Mouse (Mus musculus) stomach, embryonic 15.5 days (tissue): ENCODE measurements around the gene Col24a1. TPM values are rescaled to one million over a fixed set of nuclear protein-coding genes. Genes with fewer than 3 reads are reported as not detected.

ENCODE experiments used
- ATAC-seq: fragments of 200-750 bp; cut with Nextera tagmentation; 2 replicates; pipeline ENCODE4 v1.8.0; 2017; ENCODE audit warnings: low read depth, moderate number of reproducible peaks, moderate TSS enrichment; ENCODE audit not compliant: insufficient read depth, low FRiP score
- H3K27ac ChIP-seq: fragments of 300-500 bp; sonication (generic); 2 replicates; pipeline ENCODE4 v1.5.1; 2015; ENCODE audit warnings: mild to moderate bottlenecking, inconsistent platforms
- H3K27me3 ChIP-seq: fragments of 300-500 bp; sonication (generic); replicated peaks from 2 replicates; pipeline ENCODE4 v1.6.1; 2015; ENCODE audit warnings: inconsistent platforms
- H3K36me3 ChIP-seq: fragments of 300-500 bp; sonication (generic); 2 replicates; pipeline ENCODE4 v1.6.1; 2015; ENCODE audit warnings: inconsistent platforms
- H3K4me1 ChIP-seq: fragments of 300-500 bp; sonication (generic); 2 replicates; pipeline ENCODE4 v1.6.1; 2015; ENCODE audit warnings: inconsistent platforms
- H3K4me2 ChIP-seq: fragments of 300-500 bp; sonication (generic); 2 replicates; pipeline ENCODE4 v1.6.1; 2015; ENCODE audit warnings: mild to moderate bottlenecking, inconsistent platforms
- H3K4me3 ChIP-seq: fragments of 300-500 bp; sonication (generic); replicated peaks from 2 replicates; pipeline ENCODE4 v1.5.1; 2015; ENCODE audit warnings: inconsistent platforms
- H3K9ac ChIP-seq: fragments of 300-500 bp; sonication (generic); 2 replicates; pipeline ENCODE4 v1.6.1; 2015; ENCODE audit warnings: inconsistent platforms
- H3K9me3 ChIP-seq: fragments of 300-500 bp; sonication (generic); 2 replicates; pipeline ENCODE4 v1.6.1; 2016; ENCODE audit warnings: inconsistent platforms
- WGBS: fragments of 180-500 bp; shearing (Covaris S2); methylation state at CpG from one replicate; pipeline ENCODE4 v1.1.7; 2015; 5-methylcytosine and 5-hydroxymethylcytosine counted together
- polyA plus RNA-seq: library from polyadenylated mRNA; unstranded; fragments of >200 nt; fragmentation: Nextera tagmentation; extraction: Ambion mirVana; gene quantifications from 2 replicates; pipeline ENCODE4 v1.2.1, GENCODE M21; 2015

Col24a1 gene
- polyA plus RNA-seq, 1 experiment from 2014 or later: 2.1 TPM

DNA sequence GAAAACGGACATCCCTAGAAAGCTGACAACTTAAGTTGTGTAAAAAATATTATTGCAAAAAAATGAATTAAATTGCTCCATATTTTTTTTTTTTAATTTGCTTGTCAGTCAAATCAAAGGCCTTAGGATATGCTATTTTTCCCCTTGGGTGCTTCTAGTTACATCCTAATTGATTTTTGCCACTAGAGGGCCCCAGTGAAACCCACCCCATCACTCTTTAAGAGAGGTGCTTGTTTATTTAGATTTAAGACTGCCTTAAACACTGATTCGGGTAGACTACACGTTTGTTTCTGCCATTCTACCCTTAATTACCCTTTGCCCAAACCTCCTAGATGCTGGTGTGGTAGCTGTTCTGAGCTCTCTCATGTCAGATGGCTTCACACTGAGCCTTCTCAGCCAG, 73.0 kb downstream of the Col24a1 start:
- H3K9ac ChIP-seq: no peak overlapping the region
- H3K4me1 ChIP-seq: no peaks in the 10 kb centered on the region
- ATAC-seq: no peak
- 42% methylated on average over 3 of the region's 3 CpGs for WGBS
- H3K4me2 ChIP-seq: no peak overlapping the region
- H3K36me3 ChIP-seq: no peaks in the 10 kb centered on the region
- no peaks in the 10 kb centered on the region for H3K9me3 ChIP-seq
- no peaks in the 10 kb centered on the region for H3K27me3 ChIP-seq
- H3K4me3 ChIP-seq: no peak overlapping the region
- H3K27ac ChIP-seq: no peak overlapping the region

DNA sequence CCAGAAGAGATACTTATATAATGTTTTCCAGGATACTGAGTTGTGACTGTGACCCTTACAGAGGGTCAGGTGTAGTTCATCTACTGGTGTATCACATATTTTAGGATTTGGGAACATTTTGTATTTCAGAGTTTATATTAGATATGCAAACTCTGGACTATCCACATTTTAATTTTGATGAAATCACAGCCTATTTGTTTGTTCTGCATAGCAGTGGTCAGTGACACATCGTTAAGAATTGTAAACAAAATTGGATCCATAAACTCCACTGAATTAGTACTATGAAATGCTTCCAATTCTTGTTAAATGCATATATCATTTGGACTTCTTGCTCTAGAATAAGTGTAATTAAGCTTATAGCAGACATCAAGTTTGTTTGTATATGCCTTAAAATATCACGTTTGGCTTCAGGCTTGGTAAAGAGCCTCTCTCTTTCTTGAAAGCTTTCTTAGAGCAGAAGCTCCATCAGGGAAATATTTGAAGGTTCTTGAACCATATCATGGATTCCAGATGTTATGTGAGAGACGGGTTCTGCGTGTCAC, 75.0 kb downstream of the Col24a1 start:
- Histone ChIP-seq H3K4me2 (no peak overlapping the region), H3K9me3 (no peaks in the 10 kb centered on the region), H3K9ac (no peak overlapping the region), H3K27me3 (no peaks in the 10 kb centered on the region), H3K4me3 (no peak overlapping the region), H3K36me3 (no peaks in the 10 kb centered on the region), H3K27ac (no peak overlapping the region), H3K4me1 (no peaks in the 10 kb centered on the region)
- 66% methylated on average over 4 of the region's 4 CpGs for WGBS
- no peak for ATAC-seq

DNA sequence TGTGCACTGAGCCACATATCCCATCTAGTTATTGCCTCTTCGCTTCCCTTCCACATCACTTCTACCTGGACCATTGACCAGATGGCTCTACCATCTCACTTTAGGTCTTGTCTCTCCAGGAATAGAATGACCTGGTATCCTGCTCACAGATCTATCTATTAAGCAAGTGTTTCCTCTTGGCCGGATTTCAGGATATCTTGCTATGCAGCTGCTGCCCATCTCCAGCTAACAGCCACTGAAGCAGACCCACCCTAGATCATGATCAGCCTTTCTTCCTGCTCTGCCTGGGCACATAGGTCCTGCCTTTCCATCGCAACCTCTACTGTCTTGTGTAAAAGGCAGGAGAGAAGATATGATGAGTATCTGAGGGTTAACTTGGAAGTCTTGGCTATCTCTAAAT, 84.0 kb downstream of the Col24a1 start:
- H3K9ac ChIP-seq: no peak overlapping the region
- no peak overlapping the region for H3K27ac ChIP-seq
- no peaks in the 10 kb centered on the region for H3K4me1 ChIP-seq
- no peaks in the 10 kb centered on the region for H3K27me3 ChIP-seq
- WGBS: 92% methylated on average over 3 of the region's 3 CpGs
- H3K4me3 ChIP-seq: no peak overlapping the region
- no peaks in the 10 kb centered on the region for H3K36me3 ChIP-seq
- no peak overlapping the region for H3K4me2 ChIP-seq
- H3K9me3 ChIP-seq: no peaks in the 10 kb centered on the region
- ATAC-seq: no peak

DNA sequence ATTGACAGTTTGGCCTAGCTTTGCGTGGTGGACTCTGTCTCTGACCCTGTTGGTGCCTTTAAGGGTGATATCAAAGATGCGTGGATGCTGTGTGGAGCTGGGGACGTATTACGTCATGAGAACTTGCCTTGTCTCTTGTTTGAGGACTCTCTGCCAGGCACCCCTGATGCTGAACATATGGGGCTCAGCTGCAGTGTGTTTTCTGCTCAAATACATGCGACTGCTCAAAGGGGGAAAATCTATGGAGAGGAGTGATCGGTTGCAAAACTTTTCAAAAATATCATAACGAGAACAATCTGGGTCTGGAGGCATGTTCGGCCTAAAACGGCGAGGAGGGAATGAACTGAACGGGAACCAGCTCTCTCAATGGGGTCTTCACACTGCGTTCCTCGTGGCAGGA, 90.8 kb downstream of the Col24a1 start:
- Histone ChIP-seq H3K9ac (no peak overlapping the region), H3K9me3 (no peaks in the 10 kb centered on the region), H3K4me3 (no peak overlapping the region), H3K36me3 (no peaks in the 10 kb centered on the region), H3K4me1 (no peaks in the 10 kb centered on the region), H3K27ac (no peak overlapping the region; the same call in 1 of the 2 replicates), H3K4me2 (no peak overlapping the region), H3K27me3 (no peaks in the 10 kb centered on the region)
- 77% methylated on average over 13 of the region's 13 CpGs for WGBS
- ATAC-seq: no peak

DNA sequence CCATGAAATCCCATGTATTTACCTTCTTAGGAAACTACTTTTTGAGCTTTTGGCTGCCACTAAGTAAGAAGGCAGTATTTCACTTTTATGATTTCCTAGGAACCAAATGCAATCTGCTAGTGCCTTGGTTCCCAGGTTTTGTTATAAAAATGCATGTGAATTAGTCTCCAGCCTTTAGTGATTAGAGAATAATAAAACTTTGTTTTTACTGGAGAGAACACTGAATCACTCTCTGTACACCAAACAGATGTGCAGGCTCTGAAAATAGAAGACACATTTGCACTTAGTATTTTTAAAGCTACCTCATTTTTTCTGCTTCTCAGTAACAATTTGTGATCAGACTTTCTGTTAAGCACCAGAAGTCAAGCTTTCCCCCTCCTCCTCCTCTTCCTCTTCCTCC, 94.2 kb downstream of the Col24a1 start:
- H3K27me3 ChIP-seq: no peaks in the 10 kb centered on the region
- H3K4me2 ChIP-seq: no peak overlapping the region
- H3K4me3 ChIP-seq: no peak overlapping the region
- H3K9me3 ChIP-seq: no peaks in the 10 kb centered on the region
- no peak overlapping the region for H3K27ac ChIP-seq
- no peaks in the 10 kb centered on the region for H3K4me1 ChIP-seq
- no peak for ATAC-seq
- no peaks in the 10 kb centered on the region for H3K36me3 ChIP-seq
- no peak overlapping the region for H3K9ac ChIP-seq

DNA sequence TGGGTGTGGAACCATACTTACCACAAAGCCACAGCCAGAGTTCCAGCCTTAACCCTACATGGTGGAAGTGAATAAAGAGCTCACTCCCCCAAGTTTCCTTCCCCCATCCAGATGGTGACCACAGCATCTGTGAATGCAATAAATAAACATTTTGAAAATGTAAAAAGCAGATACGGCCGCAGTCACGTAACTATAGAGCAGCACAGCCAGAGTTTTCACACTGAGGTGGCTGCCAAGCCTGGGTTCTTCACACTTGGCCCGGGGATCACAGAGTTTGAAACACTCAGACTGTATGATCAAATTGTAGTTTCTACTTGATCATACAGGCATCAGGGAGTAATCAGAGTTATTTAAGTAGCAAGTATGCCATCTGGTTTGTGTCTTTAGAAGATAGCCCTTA, 98.4 kb downstream of the Col24a1 start:
- Histone ChIP-seq H3K27me3 (no peaks in the 10 kb centered on the region), H3K9ac (no peak overlapping the region), H3K4me3 (no peak overlapping the region), H3K9me3 (no peaks in the 10 kb centered on the region), H3K4me2 (no peak overlapping the region), H3K27ac (no peak overlapping the region), H3K4me1 (no peaks in the 10 kb centered on the region), H3K36me3 (no peaks in the 10 kb centered on the region)
- 68% methylated on average over 4 of the region's 4 CpGs for WGBS
- ATAC-seq: no peak

DNA sequence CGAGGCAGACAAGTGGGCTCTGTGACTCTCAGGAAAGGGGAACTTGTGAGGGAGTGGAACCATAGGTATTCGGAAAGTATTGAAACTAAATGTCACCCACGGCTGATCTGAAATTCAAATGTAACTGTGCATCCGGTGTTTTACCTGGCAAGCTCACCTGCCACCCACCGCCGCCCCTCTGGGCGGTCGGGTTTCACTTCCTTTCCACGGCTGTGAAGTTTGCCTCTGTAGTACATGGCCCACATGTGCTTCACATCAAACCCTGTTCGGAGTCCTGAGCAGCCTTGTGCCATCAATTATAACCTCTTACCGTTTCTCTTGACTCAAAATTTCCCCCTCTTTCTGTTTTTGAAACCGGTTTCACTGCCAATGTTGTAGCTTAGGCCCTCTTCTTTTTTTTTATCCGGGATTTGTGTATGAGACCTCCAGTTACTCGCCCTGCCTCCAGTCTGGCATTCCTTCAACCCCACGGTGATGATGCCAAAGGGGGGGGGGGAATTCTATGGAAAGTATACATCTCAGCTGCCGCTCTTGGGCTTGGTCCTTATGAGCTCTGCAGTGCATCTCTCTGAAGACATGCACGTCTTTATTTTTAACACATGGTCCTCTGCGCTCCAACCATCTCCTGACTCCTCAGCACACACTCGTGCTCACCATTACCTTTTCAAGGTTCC, 99.9 kb downstream of the Col24a1 start:
- Histone ChIP-seq H3K27ac (no peak overlapping the region), H3K36me3 (no peaks in the 10 kb centered on the region)

DNA sequence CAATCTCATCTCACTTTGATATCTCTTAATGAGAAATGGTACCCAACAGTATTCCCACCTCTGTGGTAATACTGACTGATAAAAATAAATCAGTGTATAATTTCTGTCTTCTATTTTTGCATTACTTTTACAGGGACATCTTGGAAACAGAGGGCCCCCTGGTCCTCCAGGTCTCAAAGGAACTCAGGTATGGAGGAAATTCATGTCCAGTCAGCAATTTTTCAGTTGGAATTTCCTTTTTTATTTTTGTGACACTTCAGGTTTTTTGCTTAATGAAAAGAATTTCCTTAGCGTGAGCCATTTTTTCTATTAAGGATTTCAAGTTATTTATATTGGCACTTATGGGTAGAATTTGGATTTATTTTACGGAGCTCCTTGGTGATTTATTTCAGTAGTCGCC, 106.9 kb downstream of the Col24a1 start:
- H3K9ac ChIP-seq: no peak overlapping the region
- H3K4me1 ChIP-seq: no peaks in the 10 kb centered on the region
- H3K27ac ChIP-seq: no peak overlapping the region
- H3K9me3 ChIP-seq: no peaks in the 10 kb centered on the region
- no peak for ATAC-seq
- H3K4me2 ChIP-seq: no peak overlapping the region
- WGBS: 88% methylated on average over 3 of the region's 3 CpGs
- no peaks in the 10 kb centered on the region for H3K36me3 ChIP-seq
- H3K27me3 ChIP-seq: no peaks in the 10 kb centered on the region
- no peak overlapping the region for H3K4me3 ChIP-seq

More for the DNA sequence above, 99.9 kb downstream of the Col24a1 start:
- ATAC-seq: no peak
- WGBS: 60% methylated on average over 19 of the region's 19 CpGs
- Histone ChIP-seq H3K4me2 (no peak overlapping the region), H3K27me3 (no peaks in the 10 kb centered on the region), H3K9me3 (no peaks in the 10 kb centered on the region), H3K4me3 (no peak overlapping the region), H3K9ac (no peak overlapping the region), H3K4me1 (no peaks in the 10 kb centered on the region)

DNA sequence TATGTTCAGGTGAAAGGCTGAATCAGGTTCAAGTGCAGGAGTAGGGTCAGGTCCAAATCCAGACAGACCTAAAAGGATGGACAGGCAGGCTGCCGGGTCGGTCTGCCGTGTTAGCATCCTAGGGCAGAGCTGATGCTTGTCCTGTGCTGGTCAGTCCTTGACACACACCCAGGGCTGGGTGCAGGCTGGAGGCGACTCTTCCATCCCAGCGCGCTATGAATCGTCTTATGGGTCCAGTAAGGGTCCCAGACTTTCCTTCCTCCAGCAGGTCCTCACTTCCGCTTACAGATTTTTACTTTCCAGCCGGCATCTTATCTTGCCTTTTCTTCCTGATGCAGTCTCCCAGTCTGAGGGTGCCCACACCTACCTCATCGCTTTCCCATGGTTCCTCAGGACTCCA, 110.0 kb downstream of the Col24a1 start:
- H3K4me1 ChIP-seq: no peaks in the 10 kb centered on the region
- no peak for ATAC-seq
- H3K9ac ChIP-seq: no peak overlapping the region
- no peaks in the 10 kb centered on the region for H3K9me3 ChIP-seq
- no peaks in the 10 kb centered on the region for H3K36me3 ChIP-seq
- no peak overlapping the region for H3K4me3 ChIP-seq
- H3K4me2 ChIP-seq: no peak overlapping the region
- H3K27me3 ChIP-seq: no peaks in the 10 kb centered on the region
- H3K27ac ChIP-seq: no peak overlapping the region
- 93% methylated on average over 10 of the region's 10 CpGs for WGBS

DNA sequence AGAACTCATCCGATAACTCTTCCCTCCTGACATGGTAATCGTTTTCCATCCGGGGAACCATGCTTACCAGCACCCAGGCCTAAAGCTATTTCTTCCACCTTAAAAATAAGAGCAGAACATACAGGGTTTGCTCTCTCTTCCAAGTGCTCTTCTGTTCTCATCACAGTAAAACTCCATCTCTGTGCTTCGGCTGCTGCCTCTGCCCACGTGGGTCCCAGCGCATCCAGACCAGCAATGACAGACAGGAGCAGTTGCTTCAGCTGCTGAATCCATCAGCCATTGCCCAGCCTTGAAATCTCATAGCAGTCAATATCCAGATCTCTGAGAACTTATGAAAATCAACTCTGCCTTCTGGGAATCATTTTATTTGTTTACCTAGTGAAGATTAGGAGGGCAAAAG, 110.7 kb downstream of the Col24a1 start:
- Histone ChIP-seq H3K9me3 (no peaks in the 10 kb centered on the region), H3K4me2 (no peak overlapping the region), H3K27ac (no peak overlapping the region), H3K4me1 (no peaks in the 10 kb centered on the region), H3K27me3 (no peaks in the 10 kb centered on the region), H3K9ac (no peak overlapping the region), H3K4me3 (no peak overlapping the region), H3K36me3 (no peaks in the 10 kb centered on the region)
- 85% methylated on average over 6 of the region's 6 CpGs for WGBS
- ATAC-seq: no peak

DNA sequence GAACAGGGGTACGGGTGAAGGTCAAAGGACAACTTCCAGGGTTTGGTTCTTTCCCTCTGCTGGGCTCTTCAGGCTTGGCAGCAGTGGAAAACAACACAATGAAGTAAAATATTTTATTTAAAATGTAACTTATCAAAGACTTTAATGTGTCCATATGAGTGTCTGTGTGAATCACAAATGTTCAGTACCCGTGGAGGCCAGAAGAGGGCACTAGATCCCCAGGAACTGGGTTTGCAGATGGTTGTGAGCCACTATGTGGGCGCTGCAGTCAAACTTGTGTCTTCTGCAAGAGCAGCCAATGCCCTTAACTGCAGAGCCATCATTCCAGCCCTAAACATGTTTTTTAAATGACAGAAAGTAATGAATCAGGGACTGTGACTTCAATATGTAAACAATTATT, 115.8 kb downstream of the Col24a1 start:
- Histone ChIP-seq H3K27ac (no peak overlapping the region), H3K4me3 (no peak overlapping the region), H3K4me1 (no peaks in the 10 kb centered on the region), H3K27me3 (no peaks in the 10 kb centered on the region), H3K36me3 (no peaks in the 10 kb centered on the region), H3K9ac (no peak overlapping the region), H3K4me2 (no peak overlapping the region), H3K9me3 (no peaks in the 10 kb centered on the region)
- WGBS: 67% methylated on average over 3 of the region's 3 CpGs
- no peak for ATAC-seq

DNA sequence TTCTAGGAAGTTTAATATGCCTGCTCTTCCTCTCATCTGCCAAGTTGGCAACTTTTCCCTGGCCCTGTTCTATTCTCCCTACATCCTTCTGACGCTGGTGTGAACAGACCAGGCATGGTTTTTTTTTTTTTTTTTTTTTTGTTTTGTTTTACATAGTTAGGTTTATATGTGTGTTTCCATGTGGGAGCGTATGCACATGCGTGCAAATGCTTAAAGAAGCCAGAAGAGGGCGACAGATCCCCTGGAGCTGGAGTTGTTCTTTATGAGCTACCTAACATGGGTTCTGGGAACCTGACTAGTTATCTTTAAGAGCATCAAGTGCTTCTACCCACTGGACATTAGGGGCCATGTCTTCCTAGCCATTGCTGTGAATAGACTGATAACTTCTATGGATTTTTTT, 119.9 kb downstream of the Col24a1 start:
- Histone ChIP-seq H3K36me3 (no peaks in the 10 kb centered on the region), H3K4me1 (no peaks in the 10 kb centered on the region), H3K9ac (no peak overlapping the region), H3K4me2 (no peak overlapping the region), H3K27me3 (no peaks in the 10 kb centered on the region), H3K9me3 (no peaks in the 10 kb centered on the region), H3K4me3 (no peak overlapping the region), H3K27ac (no peak overlapping the region)
- WGBS: 44% methylated on average over 4 of the region's 4 CpGs
- ATAC-seq: no peak

DNA sequence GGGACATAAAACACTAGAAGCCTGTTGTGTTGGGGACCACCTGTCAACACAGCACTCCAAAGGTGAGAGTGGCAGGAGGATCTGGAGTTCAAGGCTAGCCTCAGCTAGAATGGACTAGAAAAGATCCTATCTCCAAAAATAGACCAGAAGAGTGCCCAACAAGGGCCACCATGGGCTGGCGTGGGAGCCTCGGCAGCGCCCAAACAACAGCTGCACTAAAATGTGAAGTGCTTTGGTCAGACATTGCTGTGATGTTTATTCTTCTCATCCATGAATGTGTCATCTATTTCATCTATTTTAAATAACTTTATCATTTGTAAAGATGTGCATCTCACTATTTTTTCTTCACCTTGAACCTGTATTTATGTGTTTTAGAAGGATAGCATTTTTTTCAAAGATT, 122.1 kb downstream of the Col24a1 start:
- Histone ChIP-seq H3K27me3 (no peaks in the 10 kb centered on the region), H3K4me3 (no peak overlapping the region), H3K4me2 (no peak overlapping the region), H3K27ac (no peak overlapping the region), H3K9ac (no peak overlapping the region), H3K36me3 (no peaks in the 10 kb centered on the region), H3K9me3 (no peaks in the 10 kb centered on the region), H3K4me1 (no peaks in the 10 kb centered on the region)
- ATAC-seq: no peak
- WGBS: 87% methylated on average over 3 of the region's 3 CpGs
